Mouse (Mus musculus) C2C12 (cell line): ENCODE results near the gene 6430531B16Rik. TPM values are rescaled to one million over a fixed set of nuclear protein-coding genes. Genes with fewer than 3 reads are reported as not detected.

Source experiments
- H3K27me3 ChIP-seq: one replicate; pipeline ENCODE4 v1.6.1; 2011; ENCODE audit not compliant: control insufficient read depth, insufficient read depth, insufficient read length
- H3K36me3 ChIP-seq: one replicate; pipeline ENCODE4 v1.6.1; 2011; ENCODE audit not compliant: control insufficient read depth, insufficient read depth
- H3K4me3 ChIP-seq: one replicate; pipeline ENCODE4 v1.5.1; 2011; ENCODE audit warnings: mild to moderate bottlenecking, control low read depth; ENCODE audit not compliant: poor library complexity, insufficient read depth, severe bottlenecking
- H3K79me2 ChIP-seq: one replicate; pipeline ENCODE4 v1.6.1; 2011; ENCODE audit not compliant: control insufficient read depth, insufficient read depth
- H3K79me3 ChIP-seq: one replicate; pipeline ENCODE4 v1.6.1; 2011; ENCODE audit warnings: low read depth, control low read depth
- H3ac ChIP-seq: one replicate; pipeline ENCODE3; 2011; ENCODE audit warnings: low read depth; ENCODE audit not compliant: control insufficient read depth, insufficient read length
- CEBPB ChIP-seq: IDR thresholded peaks from one replicate; pipeline ENCODE4 v1.6.1; 2011; ENCODE audit warnings: low read depth, mild to moderate bottlenecking, control low read depth, moderate library complexity
- CTCF ChIP-seq: IDR thresholded peaks from one replicate; pipeline ENCODE4 v1.5.1; 2011; ENCODE audit not compliant: control insufficient read depth, insufficient read depth, insufficient read length
- FOSL1 ChIP-seq: IDR thresholded peaks from one replicate; pipeline ENCODE4 v1.8.0; 2011; ENCODE audit warnings: mild to moderate bottlenecking, low read length; ENCODE audit not compliant: poor library complexity, insufficient read depth, severe bottlenecking
- MAX ChIP-seq: IDR thresholded peaks from one replicate; pipeline ENCODE4 v1.6.1; 2011; ENCODE audit warnings: mild to moderate bottlenecking, control low read depth
- MYOD1 ChIP-seq: IDR thresholded peaks from one replicate; pipeline ENCODE4 v1.6.1; 2011; ENCODE audit warnings: low read depth; ENCODE audit not compliant: control insufficient read depth, insufficient read length
- MYOG ChIP-seq: IDR thresholded peaks from one replicate; pipeline ENCODE4 v1.6.1; 2011; ENCODE audit not compliant: control insufficient read depth, insufficient read length; ENCODE audit errors: extremely low read depth
- USF1 ChIP-seq: IDR thresholded peaks from one replicate; pipeline ENCODE4 v1.6.1; 2011; ENCODE audit warnings: low read depth, mild to moderate bottlenecking, control low read depth, moderate library complexity
- microRNA-seq: library from miRNA; unstranded; fragments of <30 nt; microRNA quantifications from one replicate; pipeline ENCODE4, GENCODE M21; 2019; ENCODE audit warnings: borderline microRNAs expressed
- polyA plus RNA-seq: library from polyadenylated mRNA; unstranded; fragments of >200 nt; fragmentation: generic; extraction: Trizol; gene quantifications from one replicate; pipeline ENCODE4 v1.2.1, GENCODE M21; 2012; ENCODE audit warnings: missing spikeins

Gene 6430531B16Rik
- polyA plus RNA-seq, 1 experiment, result 0.08 TPM

GRCm38 (mm10) chr7:139940476-139941209 is 37.9 kb downstream of the 6430531B16Rik start:
- no peak for TF ChIP-seq FOSL1
- no peak for TF ChIP-seq USF1
- TF ChIP-seq MYOD1, result no peak
- no peak for TF ChIP-seq CEBPB
- no peak for TF ChIP-seq MAX
- no peak for TF ChIP-seq CTCF
- TF ChIP-seq MYOG, result no peak
- Histone ChIP-seq H3K4me3 (no peak overlapping the region), H3K79me2 (no peaks in the 10 kb centered on the region), H3ac (no peak overlapping the region), H3K36me3 (no peaks in the 10 kb centered on the region), H3K27me3 (peaks cover 5% of the 10 kb centered on the region), H3K79me3 (no peaks in the 10 kb centered on the region)

GRCm38 (mm10) chr7:139937810-139938209 is 40.7 kb downstream of the 6430531B16Rik start:
- Histone ChIP-seq H3K27me3 (peaks cover 8% of the 10 kb centered on the region), H3K36me3 (no peaks in the 10 kb centered on the region), H3K79me3 (no peaks in the 10 kb centered on the region), H3K79me2 (no peaks in the 10 kb centered on the region), H3K4me3 (no peak overlapping the region), H3ac (no peak overlapping the region)
- TF ChIP-seq CTCF (no peak), FOSL1 (no peak), USF1 (no peak), MAX (no peak), MYOD1 (no peak), CEBPB (no peak), MYOG (no peak)

- H3ac ChIP-seq, result no peak overlapping the region
- peaks cover 8% of the 10 kb centered on the region for H3K27me3 ChIP-seq
- TF ChIP-seq MAX, result no peak
- no peak for TF ChIP-seq FOSL1
- no peak for TF ChIP-seq CTCF
- TF ChIP-seq MYOD1, result no peak
- TF ChIP-seq USF1, result no peak
- TF ChIP-seq MYOG, result no peak
- H3K4me3 ChIP-seq, result no peak overlapping the region
- H3K79me3 ChIP-seq, result no peaks in the 10 kb centered on the region
- H3K79me2 ChIP-seq, result no peaks in the 10 kb centered on the region
- H3K36me3 ChIP-seq, result no peaks in the 10 kb centered on the region
Observed at GRCm38 (mm10) chr7:139937138-139937537, 41.4 kb downstream of the 6430531B16Rik start.

GRCm38 (mm10) chr7:139936705-139937104 is 41.9 kb downstream of the 6430531B16Rik start:
- TF ChIP-seq MYOD1, result no peak
- no peak for TF ChIP-seq CTCF
- no peak for TF ChIP-seq MYOG
- no peak for TF ChIP-seq MAX
- TF ChIP-seq CEBPB, result no peak
- TF ChIP-seq USF1, result no peak
- no peak for TF ChIP-seq FOSL1
- H3K36me3 ChIP-seq, result no peaks in the 10 kb centered on the region
- H3K4me3 ChIP-seq, result no peak overlapping the region
- peaks cover 8% of the 10 kb centered on the region for H3K27me3 ChIP-seq
- no peaks in the 10 kb centered on the region for H3K79me2 ChIP-seq
- H3ac ChIP-seq, result no peak overlapping the region
- no peaks in the 10 kb centered on the region for H3K79me3 ChIP-seq

- H3K79me3 ChIP-seq, result no peaks in the 10 kb centered on the region
- H3K4me3 ChIP-seq, result no peak overlapping the region
- H3K36me3 ChIP-seq, result no peaks in the 10 kb centered on the region
Observed at GRCm38 (mm10) chr7:139930732-139931131, 47.8 kb downstream of the 6430531B16Rik start.

More at GRCm38 (mm10) chr7:139930732-139931131, 47.8 kb downstream of the 6430531B16Rik start:
- TF ChIP-seq CTCF, result peak; percentile 64
- no peak for TF ChIP-seq MYOG
- H3K27me3 ChIP-seq, result peaks cover 19% of the 10 kb centered on the region
- no peaks in the 10 kb centered on the region for H3K79me2 ChIP-seq
- H3ac ChIP-seq, result no peak overlapping the region

Small RNAs within 50 kb of the gene (microRNA-seq; reads per million reads assigned to microRNA genes)
- 0.12 reads per million for gene Mir202
- 0.12 reads per million for gene Mir7062
- gene mmu-mir-7686, result not detected

Other genes starting within 250 kb of the 6430531B16Rik start
- gene Adgra1, start 144.6 kb downstream of the 6430531B16Rik start, polyA plus RNA-seq, result 0.14 TPM
- not detected for gene Kndc1, start 84.1 kb downstream of the 6430531B16Rik start, polyA plus RNA-seq
- gene Utf1, start 35.0 kb downstream of the 6430531B16Rik start, polyA plus RNA-seq, result not detected
- gene Adam8, start 13.8 kb upstream of the 6430531B16Rik start, polyA plus RNA-seq, result 3.7 TPM
- gene Zfp511, start 57.6 kb upstream of the 6430531B16Rik start, polyA plus RNA-seq, result 55.8 TPM
- gene Tubgcp2, start 57.9 kb upstream of the 6430531B16Rik start, polyA plus RNA-seq, result 31.7 TPM
- gene Msx3, start 70.3 kb upstream of the 6430531B16Rik start, polyA plus RNA-seq, result 0.01 TPM
- not detected for gene Caly, start 103.8 kb upstream of the 6430531B16Rik start, polyA plus RNA-seq
- gene Prap1, start 114.6 kb upstream of the 6430531B16Rik start, polyA plus RNA-seq, result not detected
- 21.5 TPM for gene Fuom, start 123.7 kb upstream of the 6430531B16Rik start, polyA plus RNA-seq
- 10.1 TPM for gene Paox, start 137.0 kb upstream of the 6430531B16Rik start, polyA plus RNA-seq
- gene Echs1, start 137.7 kb upstream of the 6430531B16Rik start, polyA plus RNA-seq, result 149 TPM
- gene Mtg1, start 158.8 kb upstream of the 6430531B16Rik start, polyA plus RNA-seq, result 16.9 TPM
- not detected for gene Sprn, start 176.1 kb upstream of the 6430531B16Rik start, polyA plus RNA-seq
- not detected for gene Olfr522, start 186.0 kb upstream of the 6430531B16Rik start, polyA plus RNA-seq
- not detected for gene Olfr523, start 194.5 kb upstream of the 6430531B16Rik start, polyA plus RNA-seq
- not detected for gene Olfr524, start 227.2 kb upstream of the 6430531B16Rik start, polyA plus RNA-seq
- gene Cd163l1, start 239.5 kb upstream of the 6430531B16Rik start, polyA plus RNA-seq, result not detected